Mouse (Mus musculus) small intestine, adult 2 months (tissue): ENCODE data around the gene Atf7. TPM values are rescaled to one million over a fixed set of nuclear protein-coding genes. Genes with fewer than 3 reads are reported as not detected.

ENCODE experiments used
- H3K27ac ChIP-seq: fragments of 200-500 bp; 2 replicates; pipeline ENCODE4 v1.5.1; 2012; ENCODE audit warnings: low read depth, low read length, control low read depth, inconsistent platforms; ENCODE audit not compliant: insufficient read depth
- H3K27me3 ChIP-seq: fragments of 200-500 bp; 2 replicates; pipeline ENCODE4 v1.6.1; 2012; ENCODE audit warnings: mild to moderate bottlenecking, moderate library complexity, low read length, inconsistent platforms; ENCODE audit not compliant: control insufficient read depth, insufficient read depth
- H3K36me3 ChIP-seq: fragments of 200-500 bp; 2 replicates; pipeline ENCODE4 v1.6.1; 2012; ENCODE audit warnings: mild to moderate bottlenecking, low read length, control low read depth, inconsistent platforms; ENCODE audit not compliant: control insufficient read depth, insufficient read depth
- H3K4me1 ChIP-seq: fragments of 200-500 bp; 2 replicates; pipeline ENCODE4 v1.6.1; 2012; ENCODE audit warnings: low read length, inconsistent platforms, mixed read lengths; ENCODE audit not compliant: control insufficient read depth, insufficient read depth, insufficient read length
- H3K4me3 ChIP-seq: fragments of 200-500 bp; 2 replicates; pipeline ENCODE4 v1.5.1; 2012; ENCODE audit warnings: low read depth, mild to moderate bottlenecking, control low read depth, inconsistent platforms, low read length, moderate library complexity
- CTCF ChIP-seq: fragments of 200-500 bp; IDR thresholded peaks from 2 replicates; pipeline ENCODE4 v1.5.1; 2012; ENCODE audit warnings: low read depth, mild to moderate bottlenecking, control low read depth, inconsistent platforms, low read length, moderate library complexity, mixed read lengths; ENCODE audit not compliant: insufficient replicate concordance, insufficient read length; ENCODE audit errors: extremely low read depth
- POLR2A ChIP-seq: fragments of 200-500 bp; IDR thresholded peaks from 2 replicates; pipeline ENCODE4 v1.6.1; 2012; ENCODE audit warnings: low read depth, mild to moderate bottlenecking, control low read depth, inconsistent platforms, low read length, moderate library complexity
- WGBS: fragments of 180-500 bp; shearing (Covaris S2); methylation state at CpG from one replicate; pipeline ENCODE4 v1.1.7; 2018; 5-methylcytosine and 5-hydroxymethylcytosine counted together
- polyA plus RNA-seq: library from polyadenylated mRNA; depleted of rRNA; stranded (reverse); fragments of >200 nt; gene quantifications from 2 replicates; pipeline ENCODE4 v1.2.3, GENCODE M21; 2012

The Atf7 gene
- polyA plus RNA-seq, 1 experiment: 38.6 TPM

DNA sequence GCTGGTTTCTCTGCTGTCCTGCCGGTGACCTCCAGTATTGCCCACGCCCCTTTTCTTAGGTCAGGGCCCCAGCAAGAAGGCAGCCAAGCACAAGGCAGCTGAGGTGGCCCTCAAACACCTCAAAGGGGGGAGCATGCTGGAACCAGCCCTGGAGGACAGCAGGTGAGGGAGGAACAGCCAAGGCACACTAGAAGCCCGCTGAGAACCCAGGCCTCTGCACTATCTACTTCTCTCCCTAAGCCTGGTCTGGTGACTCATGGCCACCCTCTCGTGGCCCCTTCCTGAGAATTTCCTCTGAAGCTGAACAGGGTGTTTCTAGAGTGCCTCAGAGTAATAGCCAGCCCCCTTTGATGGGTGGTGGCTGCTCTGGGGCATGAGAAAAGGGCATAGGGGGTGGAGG is 104.8 kb downstream of the Atf7 start:
- Histone ChIP-seq H3K36me3 (peaks cover 14% of the 10 kb centered on the region), H3K4me1 (peaks cover 9% of the 10 kb centered on the region), H3K27me3 (no peaks in the 10 kb centered on the region), H3K27ac (no peak overlapping the region), H3K4me3 (no peak overlapping the region)
- WGBS: 60% methylated on average over 4 of the region's 4 CpGs
- TF ChIP-seq CTCF: no peak
- TF ChIP-seq POLR2A: no peak

DNA sequence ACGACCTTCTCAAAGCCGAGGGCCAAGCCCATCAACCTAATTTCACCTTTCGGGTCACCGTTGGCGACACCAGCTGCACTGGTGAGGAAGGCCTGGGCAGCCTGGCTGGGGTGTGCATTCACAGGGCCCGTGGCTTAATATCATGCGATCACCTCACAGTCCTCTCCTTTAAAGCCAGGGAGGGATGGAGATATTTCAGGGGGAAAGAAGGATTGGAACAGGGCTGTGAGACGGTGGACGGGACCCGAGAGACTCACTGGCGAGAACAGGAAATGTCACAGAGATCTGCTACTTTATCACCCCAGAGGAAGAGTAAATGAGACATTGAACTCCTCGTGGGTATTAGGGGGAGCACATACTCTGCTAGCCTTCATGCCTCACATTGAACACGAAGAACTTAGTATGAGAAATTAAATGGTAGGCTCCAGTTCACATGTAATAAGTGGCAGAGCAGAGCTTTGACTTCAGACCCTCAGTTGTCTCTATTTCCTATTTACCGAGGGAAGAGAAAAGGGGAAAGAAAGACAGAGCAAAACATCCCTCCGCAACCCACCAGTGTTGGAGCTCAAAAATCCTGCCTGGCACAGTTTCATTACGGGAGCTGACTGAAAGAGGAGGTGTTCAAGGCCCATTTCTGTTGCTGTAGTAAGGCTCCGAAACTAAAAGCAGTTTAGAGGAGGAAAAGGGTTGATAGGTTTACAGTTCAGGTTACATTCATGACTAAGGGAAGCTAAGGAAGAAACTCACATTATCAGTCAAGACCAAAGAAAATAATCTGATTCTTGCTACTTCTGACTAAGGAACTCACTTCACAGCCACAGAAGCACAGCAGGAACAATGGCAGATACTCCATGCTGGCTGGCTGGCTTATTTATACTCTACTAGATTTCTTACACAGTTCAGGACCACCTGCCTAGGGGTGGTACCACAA is 105.8 kb downstream of the Atf7 start:
- WGBS: 20% methylated on average over 17 of the region's 17 CpGs
- Histone ChIP-seq H3K27me3 (no peaks in the 10 kb centered on the region), H3K36me3 (peaks cover 14% of the 10 kb centered on the region), H3K4me3 (peak overlapping the region; percentile 81), H3K4me1 (peaks cover 9% of the 10 kb centered on the region), H3K27ac (no peak overlapping the region; the same call in 1 of the 2 replicates)
- TF ChIP-seq POLR2A (no peak), CTCF (no peak)

DNA sequence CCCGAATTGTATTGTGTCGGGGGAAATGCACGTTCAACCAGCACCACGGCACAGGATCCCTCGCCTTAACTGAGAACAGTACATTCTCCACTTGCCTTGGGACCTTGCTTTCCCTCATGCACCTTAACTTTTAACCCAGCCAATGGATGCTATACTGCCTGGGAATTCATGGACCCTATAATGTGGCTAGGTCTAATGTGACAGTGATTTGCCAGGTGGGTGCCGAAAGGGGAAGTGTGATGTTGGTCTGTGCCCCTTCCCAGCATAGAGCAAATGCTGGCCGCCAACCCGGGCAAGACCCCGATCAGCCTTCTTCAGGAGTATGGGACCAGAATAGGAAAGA is 106.4 kb downstream of the Atf7 start:
- H3K27ac ChIP-seq: peak overlapping the region; percentile 59
- H3K4me1 ChIP-seq: peaks cover 9% of the 10 kb centered on the region
- WGBS: 2% methylated on average over 9 of the region's 9 CpGs
- TF ChIP-seq CTCF (no peak), POLR2A (no peak)
- H3K27me3 ChIP-seq: no peaks in the 10 kb centered on the region
- H3K4me3 ChIP-seq: peak overlapping the region; percentile 81
- H3K36me3 ChIP-seq: peaks cover 12% of the 10 kb centered on the region

DNA sequence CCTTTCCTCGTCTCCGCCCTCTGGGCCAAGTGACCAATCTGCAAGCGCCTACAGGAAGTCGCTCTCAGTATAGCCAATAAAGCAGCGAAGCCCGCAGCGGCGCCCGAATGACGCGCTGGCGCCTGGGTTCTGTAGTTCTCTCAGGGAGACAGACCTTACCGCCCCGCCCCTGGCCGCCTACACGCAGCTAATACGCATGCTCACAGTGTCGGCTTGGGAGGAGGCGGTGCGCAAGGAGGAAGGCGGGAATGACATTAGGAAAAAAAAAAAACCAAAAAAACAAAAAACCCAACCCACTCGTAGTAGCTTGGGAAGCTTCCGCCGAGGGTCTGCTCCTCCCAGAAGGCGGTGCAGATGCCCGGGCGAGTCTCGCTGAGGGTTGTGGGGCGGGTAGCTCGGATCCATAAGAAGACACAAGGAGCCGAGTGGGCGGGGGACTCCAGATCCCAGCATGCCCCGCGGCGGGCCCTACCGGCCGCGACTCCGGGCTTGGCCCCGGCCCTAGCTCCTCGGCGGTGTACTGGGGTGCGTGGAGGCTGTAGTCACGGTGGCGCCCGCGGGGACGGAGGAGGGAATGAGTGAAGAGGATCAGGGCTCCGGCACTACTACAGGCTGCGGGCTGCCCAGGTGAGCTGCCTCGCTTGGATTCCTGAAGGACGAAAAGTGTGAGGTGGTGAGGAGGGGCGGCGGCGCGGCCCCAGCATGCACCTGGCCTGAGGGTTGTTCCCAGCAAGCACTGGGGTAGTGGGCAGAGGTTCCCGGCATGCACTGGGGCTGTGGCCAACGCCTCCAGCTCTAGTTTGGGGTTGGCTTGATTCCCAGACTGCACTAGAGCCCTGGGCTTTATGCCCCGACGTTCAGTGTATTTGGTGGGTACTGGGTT is 107.0 kb downstream of the Atf7 start, which contains the start of gene Tarbp2:
Gene Tarbp2, plus strand, starts transcription at position 217 of the 883 bp plus-strand sequence.
- Histone ChIP-seq H3K27ac (peak within 1 kb of the TSS; percentile 97), H3K36me3 (peaks cover 9% of the 10 kb centered on the region), H3K27me3 (no peaks in the 10 kb centered on the region), H3K4me1 (peaks cover 9% of the 10 kb centered on the region), H3K4me3 (peak within 1 kb of the TSS; percentile 81)
- under 1% methylated on average over 60 of the region's 60 CpGs for WGBS
- TF ChIP-seq CTCF (no peak), POLR2A (peak; percentile 26; the same call in 1 of the 2 replicates)

DNA sequence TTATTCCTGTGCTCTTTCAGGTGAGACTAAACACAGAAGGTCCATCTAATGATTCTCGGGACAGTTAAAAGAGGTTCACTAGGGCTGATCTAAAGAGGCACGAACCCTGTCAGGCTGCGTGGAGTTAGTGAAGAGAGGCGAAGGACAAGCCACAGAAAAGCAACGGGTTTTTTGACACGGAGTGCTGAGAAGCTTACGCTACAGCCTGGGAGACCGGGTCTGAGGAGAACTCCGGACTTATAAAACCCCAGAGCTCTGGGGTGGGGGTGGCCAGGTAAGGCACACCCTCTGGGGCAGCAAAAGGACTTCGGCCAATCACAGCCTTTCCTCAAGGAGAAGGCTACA is 107.7 kb downstream of the Atf7 start:
- Histone ChIP-seq H3K4me3 (peak overlapping the region; percentile 59), H3K27me3 (no peaks in the 10 kb centered on the region), H3K36me3 (peaks cover 9% of the 10 kb centered on the region), H3K4me1 (peaks cover 9% of the 10 kb centered on the region), H3K27ac (peak overlapping the region; percentile 73)
- TF ChIP-seq POLR2A (peak; percentile 99), CTCF (no peak)
- 0% methylated on average over 10 of the region's 10 CpGs for WGBS

DNA sequence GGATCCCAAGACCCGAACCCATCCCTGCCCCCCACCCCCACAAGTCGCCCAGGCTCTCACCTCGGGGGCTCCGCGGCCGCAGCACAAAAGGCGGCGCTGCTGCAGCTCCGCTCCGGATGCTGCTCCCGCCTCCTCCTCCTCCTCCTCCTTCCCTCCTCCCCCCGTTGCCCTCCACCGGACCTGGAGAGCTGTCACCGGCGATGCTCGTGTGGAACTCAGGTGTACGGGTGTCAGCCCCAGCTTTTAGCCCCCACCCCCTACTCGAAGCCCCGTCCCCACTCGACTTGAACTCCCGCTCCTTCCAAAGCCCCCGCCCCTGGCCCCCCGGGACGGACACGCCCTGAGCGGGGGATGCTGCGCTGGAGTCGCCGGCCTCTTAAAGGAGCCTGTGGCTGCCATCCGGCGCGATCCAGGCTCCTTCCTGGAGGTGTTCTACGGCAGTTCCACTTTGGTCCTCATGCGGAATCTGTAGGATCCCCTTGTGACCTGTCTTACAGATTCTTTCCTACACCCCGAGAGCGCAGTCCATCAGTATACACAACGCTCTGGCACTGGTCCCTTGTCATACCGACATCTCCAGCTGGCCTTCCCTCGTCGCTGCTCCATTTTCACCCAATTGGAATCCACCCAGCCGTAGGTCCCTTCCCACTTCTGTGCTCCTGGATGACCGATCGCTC is 108.4 kb downstream of the Atf7 start, which contains the start of gene Map3k12:
Gene Map3k12, minus strand, starts transcription at position 337 of the 677 bp plus-strand sequence.
- Histone ChIP-seq H3K4me1 (peaks cover 9% of the 10 kb centered on the region), H3K36me3 (peaks cover 5% of the 10 kb centered on the region), H3K27me3 (no peaks in the 10 kb centered on the region), H3K4me3 (peak within 1 kb of the TSS; percentile 73), H3K27ac (peak within 1 kb of the TSS; percentile 73)
- TF ChIP-seq CTCF: no peak
- peak; percentile 31; the same call in 1 of the 2 replicates for TF ChIP-seq POLR2A
- WGBS: under 1% methylated on average over 42 of the region's 43 CpGs
